Mouse (Mus musculus) fibroblast of lung, adult 2 months (primary cell): ENCODE measurements at regions not wholly inside any gene's neighbourhood (a gene's known extent, or its start where the extent isn't known, plus 50 kb on each side); places are given as distances from the start of the nearest gene placed in this dataset.
A peak's percentile ranks its signal among the peaks of the same experiment; 100 is the strongest.

ENCODE experiments used
- DNase-seq: peaks from one replicate; pipeline ENCODE4 v3.0.0-alpha.2; 2011; ENCODE audit warnings: low read depth

- DNase-seq, result no peak
Measured at GRCm38 (mm10) chr6:109533526-109533925, 705.1 kb downstream of the Edem1 start.

GRCm38 (mm10) chr6:109542980-109543976, 714.8 kb downstream of the Edem1 start:
- DNase-seq, result no peak

GRCm38 (mm10) chr6:109552316-109552715, 723.9 kb downstream of the Edem1 start:
- peak; percentile 19 for DNase-seq
